Mouse (Mus musculus) spleen, adult 18-20 months (tissue): ENCODE results near the gene Stk38.
"Not testable (repeated sequence)": the region's sequence is repeated elsewhere in the genome, so short reads cannot be mapped to it uniquely, and the experiment has no call there.

Source experiments
- DNase-seq, 2 experiments: peaks; one replicate each; pipeline ENCODE4 v3.0.0; 2022; ENCODE audit warnings: mixed read lengths in 2 of 2

Gene Stk38

GRCm38 (mm10) chr17:29007641-29008325 is at the start of gene Stk38:
TSS of gene Stk38 (minus strand) at chr17:29007995.
- DNase-seq: peak; percentile 91 to 96

DNA sequence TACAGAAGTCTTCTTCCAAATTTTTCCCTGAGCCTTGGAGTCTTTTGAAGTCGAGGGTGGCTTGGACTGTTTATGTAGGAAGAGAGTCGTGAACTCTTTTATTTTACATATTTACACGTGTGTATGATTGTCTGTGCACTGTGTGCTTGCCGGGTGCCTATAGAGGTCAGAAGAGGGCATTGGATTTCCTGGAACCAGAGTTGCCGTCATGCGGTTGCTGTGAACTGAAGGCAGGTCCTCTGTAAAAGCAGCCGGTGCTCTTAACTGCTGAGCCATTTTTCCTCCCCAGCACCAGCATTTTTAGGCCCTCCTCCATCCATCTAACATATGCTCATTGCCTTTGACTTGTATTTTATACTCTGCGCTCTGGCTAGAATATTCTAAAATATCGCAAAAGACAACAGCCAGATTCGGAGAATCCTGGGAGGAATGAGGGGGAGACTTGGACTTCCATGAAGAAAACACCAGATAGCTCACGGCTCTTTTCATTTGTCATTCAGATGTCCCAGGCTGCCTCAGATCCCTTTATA is 49.6 kb upstream of the Stk38 start:
- no peak for DNase-seq

DNA sequence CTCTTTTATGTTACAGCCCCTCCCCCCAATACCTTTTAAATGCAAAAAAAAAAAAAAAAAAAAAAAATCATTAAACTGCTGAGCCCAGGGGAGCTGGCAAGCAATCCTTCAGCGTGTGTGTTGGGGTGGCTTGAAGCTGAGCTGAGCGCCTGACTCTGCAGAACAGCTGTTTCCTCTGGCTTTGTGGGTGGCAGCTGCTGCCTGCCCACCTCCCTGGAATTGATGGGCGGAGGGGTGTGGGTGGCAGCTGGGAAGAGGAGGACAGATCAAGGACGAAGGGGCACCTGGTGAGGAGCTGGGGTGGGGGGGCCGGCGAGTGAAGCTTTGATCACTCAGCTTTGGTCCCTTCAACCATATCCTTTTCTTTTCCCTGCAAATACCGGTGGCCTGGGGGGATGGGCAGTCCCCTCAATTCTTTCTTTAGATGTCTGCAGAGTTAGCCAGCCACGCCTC is 48.9 kb upstream of the Stk38 start:
- DNase-seq: no peak

DNA sequence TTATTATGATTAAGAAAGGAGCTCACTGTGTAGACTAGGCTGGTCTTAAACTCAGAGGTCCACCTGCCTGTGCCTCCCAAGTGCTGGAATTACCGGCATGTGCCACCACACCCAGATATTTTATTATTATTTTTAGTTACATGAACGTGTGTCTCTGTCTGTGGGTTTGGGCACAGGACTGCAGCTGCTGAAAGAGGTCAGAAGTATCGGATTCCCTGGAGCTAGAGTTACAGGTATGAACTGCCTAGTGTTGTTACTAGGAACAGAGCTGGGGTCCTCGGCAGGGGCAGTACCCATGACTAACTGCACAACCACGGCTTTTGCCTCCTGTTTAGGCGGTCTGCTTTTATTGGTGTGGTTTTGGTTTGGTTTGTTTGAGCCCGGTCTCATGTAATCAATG is 48.4 kb upstream of the Stk38 start:
- no peak for DNase-seq

DNA sequence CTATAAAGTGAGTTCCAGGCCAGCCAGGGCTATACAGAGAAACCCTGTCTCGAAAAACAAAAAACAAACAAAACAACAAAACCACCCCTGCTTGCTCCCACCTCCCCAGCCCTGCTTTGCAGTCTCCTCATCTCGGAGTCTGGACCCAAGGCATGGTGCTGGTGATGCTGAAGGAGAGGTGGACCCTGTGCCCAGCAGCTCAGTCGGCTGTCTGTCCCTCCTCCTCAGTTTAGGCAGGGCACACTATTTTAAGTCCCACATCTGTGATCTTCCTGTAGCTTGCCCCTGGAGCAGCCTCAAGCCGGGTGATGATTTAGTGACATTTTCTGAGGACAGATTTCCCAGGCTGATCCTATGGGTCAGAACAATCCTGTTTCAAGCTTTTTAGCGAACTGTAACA is 47.8 kb upstream of the Stk38 start:
- no peak for DNase-seq

- no peak for DNase-seq
Measured at GRCm38 (mm10) chr17:29054429-29054828, 46.6 kb upstream of the Stk38 start.

DNA sequence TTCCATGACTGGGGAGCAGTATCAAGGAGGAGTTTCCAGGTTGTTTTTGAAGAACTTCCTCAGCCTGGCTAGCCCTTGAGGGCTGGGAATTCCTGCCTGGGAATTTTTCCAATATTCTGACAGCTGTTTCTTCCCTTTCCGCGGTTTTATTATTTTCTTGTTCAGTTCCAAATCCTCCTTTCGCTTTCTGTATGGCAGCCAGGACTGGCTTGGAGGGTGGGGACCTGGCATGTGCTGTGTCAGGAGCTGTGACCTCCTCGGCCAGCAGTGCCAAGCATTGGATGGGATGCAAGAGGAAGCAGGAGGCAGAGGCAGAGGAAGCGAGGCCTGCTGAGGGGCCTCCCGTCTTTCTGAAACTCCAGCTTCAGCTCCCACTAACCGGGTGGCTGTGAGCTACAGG is 46.0 kb upstream of the Stk38 start:
- DNase-seq: no peak

- DNase-seq: no peak
Measured at GRCm38 (mm10) chr17:29053067-29053466, 45.3 kb upstream of the Stk38 start.

GRCm38 (mm10) chr17:29050791-29051190 is 43.0 kb upstream of the Stk38 start:
- DNase-seq: no peak

- no peak for DNase-seq
Measured at GRCm38 (mm10) chr17:29049923-29050322, 42.1 kb upstream of the Stk38 start.

- no peak for DNase-seq
Measured at GRCm38 (mm10) chr17:29049508-29049889, 41.7 kb upstream of the Stk38 start.

DNA sequence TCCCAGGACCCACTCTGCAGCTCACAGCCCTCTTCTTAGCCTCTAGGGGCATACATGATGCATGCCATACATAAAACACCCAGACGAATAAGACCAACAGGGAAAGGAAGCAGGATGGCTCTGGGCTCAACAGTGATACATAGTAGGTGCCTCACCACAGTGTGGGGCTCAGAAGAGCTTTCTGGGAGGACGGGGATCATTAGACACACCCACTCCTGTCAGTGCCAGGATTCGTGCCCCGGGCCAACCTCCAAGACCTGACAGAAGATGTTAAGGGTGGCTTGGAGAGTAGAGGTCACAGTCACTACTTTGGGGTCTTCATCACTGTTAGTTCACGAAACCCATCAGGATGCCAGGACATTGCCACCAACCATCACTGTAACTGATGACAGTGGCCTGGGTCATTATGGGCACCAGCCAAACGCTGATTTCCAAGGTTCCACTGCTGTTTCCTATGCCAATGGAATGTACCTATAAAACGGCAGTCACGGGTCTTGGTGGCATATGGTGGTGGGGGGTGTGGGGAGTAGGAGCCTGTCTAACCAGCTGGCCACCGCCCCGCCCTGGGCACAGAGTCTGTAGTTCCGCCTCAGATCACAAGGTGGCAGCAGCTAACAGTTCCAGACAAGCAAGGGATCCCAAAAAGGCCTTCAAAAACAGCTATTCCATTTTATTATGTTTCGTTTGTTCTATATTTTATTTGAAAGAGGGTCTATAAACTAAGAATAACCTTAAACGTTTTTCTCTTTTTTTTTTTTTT is 41.1 kb upstream of the Stk38 start:
- peak; percentile 64 to 84 for DNase-seq

- no peak for DNase-seq
Measured at GRCm38 (mm10) chr17:29047697-29048514, 40.1 kb upstream of the Stk38 start.

GRCm38 (mm10) chr17:29046863-29047262 is 39.1 kb upstream of the Stk38 start:
- no peak for DNase-seq

GRCm38 (mm10) chr17:29045741-29046530 is 38.1 kb upstream of the Stk38 start:
- no peak for DNase-seq

- DNase-seq: no peak
Measured at GRCm38 (mm10) chr17:29044925-29045319, 37.1 kb upstream of the Stk38 start.

DNA sequence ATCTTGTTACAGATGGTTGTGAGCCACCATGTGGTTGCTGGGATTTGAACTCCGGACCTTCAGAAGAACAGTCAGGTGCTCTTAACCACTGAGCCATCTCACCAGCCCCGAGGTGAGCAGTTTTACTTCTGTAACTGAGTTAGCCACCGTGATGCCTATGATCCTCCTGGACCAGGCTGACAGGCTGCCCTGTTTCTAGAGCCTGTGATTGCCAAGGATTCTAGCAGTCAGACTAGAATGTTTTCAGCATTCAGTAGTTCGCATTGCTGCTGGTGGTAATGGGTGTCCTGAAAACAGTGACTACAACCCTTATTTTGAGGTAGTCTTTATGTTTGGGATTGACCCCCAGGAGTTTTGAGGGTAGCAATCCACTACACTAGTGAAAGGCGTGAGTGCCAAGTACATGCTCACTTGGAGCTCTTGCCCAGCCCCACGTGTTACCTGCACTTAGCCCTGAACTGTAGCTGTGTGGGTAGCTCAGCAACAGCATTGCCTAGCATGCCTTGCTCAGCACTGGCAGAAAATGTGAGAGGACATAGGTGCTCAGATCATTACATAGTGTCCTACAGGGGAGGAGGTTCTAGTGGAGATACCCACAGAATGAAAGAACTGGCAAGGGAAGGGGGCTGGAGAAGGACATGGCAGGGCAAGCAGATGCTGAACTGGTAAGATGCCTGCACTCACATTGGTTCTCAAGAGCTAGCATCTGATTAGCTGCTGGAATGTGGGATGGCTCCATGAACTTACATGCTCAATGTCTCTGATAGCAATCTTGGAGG is 36.5 kb upstream of the Stk38 start:
- no peak for DNase-seq

DNA sequence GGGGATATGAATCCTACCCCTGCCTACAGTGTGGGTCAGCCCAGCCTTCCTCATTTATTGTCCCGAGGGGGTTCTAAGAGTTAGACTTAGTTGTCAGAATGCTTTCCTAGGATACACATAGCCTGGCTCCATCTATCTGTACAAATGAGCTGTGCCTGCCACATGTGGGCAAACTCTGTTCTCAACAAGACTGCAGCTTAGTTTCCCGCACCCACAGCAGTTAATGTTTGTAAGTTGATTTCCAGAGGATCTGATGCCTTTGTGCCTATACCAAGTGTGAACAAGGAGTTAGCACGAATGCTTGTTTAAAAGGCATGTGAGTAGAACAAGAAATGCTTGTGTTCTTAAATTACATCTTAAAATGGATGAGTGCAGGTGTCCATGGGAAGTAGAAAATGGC is 35.8 kb upstream of the Stk38 start:
- DNase-seq: no peak

GRCm38 (mm10) chr17:29042569-29042968 is 34.8 kb upstream of the Stk38 start:
- DNase-seq: no peak

DNA sequence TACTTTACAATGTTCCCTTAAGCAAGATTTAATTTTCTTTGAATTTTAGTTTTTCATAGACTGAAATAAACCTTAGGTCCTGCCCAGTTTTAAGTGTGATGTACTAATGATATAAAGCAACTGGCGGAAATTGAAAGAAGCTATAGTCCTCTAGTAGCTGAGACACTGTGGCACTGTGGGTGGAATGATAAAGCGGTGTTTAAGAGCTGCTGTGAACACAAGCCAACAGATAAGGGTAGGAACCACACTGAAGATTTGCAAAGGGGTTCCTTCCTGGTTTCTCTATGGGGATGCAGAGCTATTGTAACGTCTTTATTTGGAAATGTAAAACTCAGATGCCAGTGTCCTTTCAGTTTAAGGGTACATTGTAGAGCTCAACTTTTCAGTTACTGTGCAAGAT is 33.8 kb upstream of the Stk38 start:
- not testable (repeated sequence) for DNase-seq

- DNase-seq: no peak
Measured at GRCm38 (mm10) chr17:29039351-29039750, 31.6 kb upstream of the Stk38 start.

- DNase-seq: no peak
Measured at GRCm38 (mm10) chr17:29035506-29035905, 27.7 kb upstream of the Stk38 start.
